Mouse (Mus musculus) G1E (cell line): ENCODE results near the gene Tcf7l1.

Experiments
- CTCF ChIP-seq: IDR thresholded peaks from 2 replicates; pipeline ENCODE4 v1.5.1; 2012; ENCODE audit warnings: low read depth, low read length, inconsistent platforms, mixed read lengths
- GATA1 ChIP-seq: IDR thresholded peaks from 2 replicates; pipeline ENCODE4 v1.6.1; 2012; ENCODE audit warnings: borderline replicate concordance, low read length, inconsistent platforms, mixed read lengths
- GATA2 ChIP-seq: IDR thresholded peaks from 2 replicates; pipeline ENCODE4 v1.6.1; 2012; ENCODE audit warnings: low read depth, low read length, inconsistent platforms, borderline replicate concordance
- POLR2AphosphoS5 ChIP-seq: IDR thresholded peaks from 2 replicates; pipeline ENCODE4 v1.6.1; 2012; ENCODE audit warnings: low read depth, low read length, inconsistent platforms; ENCODE audit not compliant: insufficient replicate concordance
- TAL1 ChIP-seq: conservative IDR thresholded peaks from 2 replicates; pipeline ENCODE4 v1.6.1; 2012; ENCODE audit warnings: low read depth, low read length, inconsistent platforms, mixed read lengths

- TF ChIP-seq CTCF = no peak
- no peak for TF ChIP-seq POLR2AphosphoS5
- no peak for TF ChIP-seq TAL1
- no peak for TF ChIP-seq GATA1
- TF ChIP-seq GATA2 = no peak
These were observed 77.5 kb downstream of the Tcf7l1 start for GRCm38 (mm10) chr6:72711508-72712081.
